Mouse (Mus musculus) megakaryocyte-erythroid progenitor cell, adult 5-6 weeks (primary cell): ENCODE results near the gene Rbms1. TPM values are rescaled to one million over a fixed set of nuclear protein-coding genes. Genes with fewer than 3 reads are reported as not detected.

Source experiments
- ATAC-seq: replicated peaks from 2 replicates; pipeline ENCODE4 v1.8.0; 2016; ENCODE audit warnings: mild to moderate bottlenecking, inconsistent platforms; ENCODE audit not compliant: severe bottlenecking, poor library complexity, low FRiP score, low TSS enrichment
- total RNA-seq, 2 experiments: library from RNA; stranded (forward) in 1 of 2; stranded (reverse) in 1 of 2; fragments of 200-1000, 215-1000 nt in 1 of 2; fragments of >200 nt in 1 of 2; fragmentation: Nextera tagmentation in 1 of 2; gene quantifications; 2 replicates each; pipeline ENCODE4 v1.2.3; 2014 to 2017

Gene Rbms1
- total RNA-seq, 2 experiments from 2014 or later, result 8.9 to 16.4 TPM

DNA sequence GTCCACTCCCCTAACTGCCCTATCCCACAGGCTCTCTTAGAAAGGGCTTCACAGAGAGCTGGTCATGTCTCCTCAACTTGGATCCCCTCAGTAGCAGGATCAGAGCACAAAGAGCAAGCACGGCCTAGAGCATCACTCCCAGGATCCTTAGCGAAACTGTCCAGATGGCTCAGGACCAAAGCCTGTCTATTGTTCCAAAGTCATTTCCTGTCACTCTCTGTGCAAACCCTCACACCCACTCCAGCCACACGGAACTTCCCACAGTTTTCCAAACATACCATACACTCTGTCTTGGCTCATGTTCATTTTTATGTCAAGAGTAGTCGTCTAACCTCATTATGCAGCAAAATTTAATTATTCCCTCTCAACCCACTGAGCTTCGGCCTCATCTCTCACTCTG, 40.6 kb downstream of the Rbms1 start:
- no peak for ATAC-seq

GRCm38 (mm10) chr2:60920076-60920475, 42.9 kb downstream of the Rbms1 start:
- no peak for ATAC-seq

DNA sequence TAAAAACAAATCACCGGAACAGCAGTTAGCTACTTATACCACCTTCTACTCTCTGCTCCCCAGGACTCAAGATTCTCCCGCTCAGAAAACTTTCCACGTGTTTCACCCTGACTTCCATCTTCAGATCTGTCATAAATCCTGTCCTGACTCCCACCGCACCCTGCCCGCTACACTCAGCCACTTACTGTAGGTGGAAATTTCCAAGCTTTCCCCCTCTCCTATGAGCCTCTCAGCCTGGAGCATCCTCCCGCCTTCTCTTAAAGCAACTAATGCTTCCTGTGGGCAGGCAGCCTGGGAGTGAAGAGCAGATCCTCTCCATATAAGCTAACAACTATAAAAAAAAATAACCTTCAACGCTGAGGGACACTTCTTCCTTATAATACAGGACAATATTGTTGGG, 44.6 kb downstream of the Rbms1 start:
- ATAC-seq, result no peak

GRCm38 (mm10) chr2:60914524-60915280, 48.3 kb downstream of the Rbms1 start:
- ATAC-seq, result no peak

- ATAC-seq, result no peak
Measured at GRCm38 (mm10) chr2:60913281-60913680, 49.7 kb downstream of the Rbms1 start.

DNA sequence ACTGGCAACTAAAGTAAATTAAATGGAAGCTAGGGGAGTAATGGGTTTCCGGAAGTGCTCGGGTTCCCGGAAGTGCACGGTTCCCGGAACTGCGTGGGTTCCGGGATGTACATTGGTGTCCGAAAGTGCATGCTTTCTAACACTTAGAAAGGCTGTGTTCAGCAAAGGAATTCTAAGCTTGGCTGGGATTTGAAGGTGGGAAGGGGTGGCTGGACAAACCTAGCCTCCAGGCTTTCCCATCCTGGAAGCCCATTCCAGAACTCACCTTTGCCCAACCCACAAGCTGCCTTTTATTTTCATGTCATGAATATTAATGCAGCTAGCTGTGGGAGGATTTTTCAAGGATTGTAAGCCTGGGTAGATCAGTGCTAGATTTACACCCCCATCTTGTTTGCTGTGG, 51.3 kb downstream of the Rbms1 start:
- ATAC-seq, result no peak

DNA sequence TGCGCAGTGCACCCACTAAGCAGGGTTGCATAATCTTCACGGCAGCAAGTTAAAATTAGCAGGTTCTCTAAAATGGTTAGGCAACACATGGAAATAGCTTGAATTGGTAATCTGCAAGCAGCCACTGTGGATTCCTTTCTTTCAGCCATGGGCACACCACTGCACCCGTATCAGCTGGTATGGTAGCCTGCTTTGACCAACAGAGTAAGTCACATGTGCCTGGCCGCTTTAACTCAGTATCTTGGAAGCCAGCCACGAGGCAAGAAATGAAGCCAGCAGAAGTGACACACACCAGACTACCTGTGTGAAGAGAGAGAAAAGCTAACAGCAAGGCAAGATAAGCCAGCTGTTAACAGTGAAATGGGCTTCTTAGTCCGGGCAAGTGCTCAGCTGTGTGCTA, 52.2 kb downstream of the Rbms1 start:
- 0 out of 2 replicates have a peak, but pooled peaks have one; percentile 57 for ATAC-seq

DNA sequence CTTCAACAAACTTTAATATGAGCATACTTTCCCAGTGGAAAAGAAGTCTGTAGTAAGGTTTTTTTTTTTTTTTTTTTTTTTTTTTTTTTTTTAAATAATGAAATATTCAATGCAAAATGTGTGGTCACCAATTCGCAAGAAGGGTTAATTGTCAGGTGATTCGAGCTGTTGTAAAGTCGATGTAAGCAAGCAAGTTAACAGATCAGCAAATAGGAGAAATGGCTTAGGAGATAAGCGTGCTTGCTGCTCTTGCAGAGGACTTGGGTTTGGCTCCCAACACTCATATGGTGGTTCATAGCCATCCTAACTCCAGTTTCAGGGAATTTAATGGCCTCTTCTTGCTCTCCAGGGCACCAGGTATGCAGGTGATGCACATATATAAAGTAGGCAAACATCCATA, 54.4 kb downstream of the Rbms1 start:
- no peak for ATAC-seq

- no peak for ATAC-seq
Measured at GRCm38 (mm10) chr2:60908116-60908515, 54.9 kb downstream of the Rbms1 start.

GRCm38 (mm10) chr2:60905283-60905682, 57.7 kb downstream of the Rbms1 start:
- ATAC-seq, result no peak

- ATAC-seq, result no peak
Measured at GRCm38 (mm10) chr2:60904141-60904540, 58.9 kb downstream of the Rbms1 start.

DNA sequence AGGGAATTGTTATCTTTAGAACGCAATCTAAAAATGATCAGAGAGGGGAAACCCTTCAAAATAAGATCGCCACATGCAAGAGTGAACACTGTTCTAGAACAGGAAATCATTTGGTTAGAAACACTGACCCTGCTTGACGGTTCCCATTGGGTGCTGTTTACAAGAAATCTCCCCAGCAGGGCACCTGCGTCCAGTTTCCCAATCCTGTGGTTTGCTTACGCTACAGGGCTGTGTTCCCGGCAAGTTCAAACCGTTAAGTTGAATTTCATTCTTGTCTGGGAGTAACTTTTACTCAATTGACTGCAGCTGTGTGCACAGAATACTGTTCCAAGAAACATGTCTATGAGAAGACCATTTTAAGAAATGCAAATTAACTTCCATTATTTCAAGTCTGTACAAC, 59.5 kb downstream of the Rbms1 start:
- no peak for ATAC-seq

- ATAC-seq, result no peak
Measured at GRCm38 (mm10) chr2:60902446-60903137, 60.4 kb downstream of the Rbms1 start.

GRCm38 (mm10) chr2:60901511-60901951, 61.5 kb downstream of the Rbms1 start:
- ATAC-seq, result no peak

DNA sequence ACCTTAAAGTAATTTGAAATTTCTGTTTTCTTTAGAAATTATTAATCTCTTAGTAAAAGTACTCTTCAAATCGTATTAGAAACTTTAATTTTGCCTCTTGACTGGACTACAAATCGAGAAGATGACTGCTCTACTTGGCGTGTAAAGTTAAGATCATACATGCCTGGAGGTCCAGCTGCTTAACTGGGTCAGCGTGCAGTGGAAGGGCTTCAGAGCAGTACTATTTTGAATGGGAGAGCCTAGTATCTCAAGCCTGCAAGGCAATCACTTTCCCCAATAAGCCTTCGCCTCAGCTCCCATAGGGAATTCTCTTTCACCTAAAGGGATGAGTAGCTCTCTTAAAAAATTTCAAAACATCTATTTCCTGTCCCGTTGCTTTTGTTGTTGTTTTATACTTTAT, 62.0 kb downstream of the Rbms1 start:
- ATAC-seq, result no peak

GRCm38 (mm10) chr2:60893042-60893441, 70.0 kb downstream of the Rbms1 start:
- ATAC-seq, result no peak

- ATAC-seq, result no peak
Measured at GRCm38 (mm10) chr2:60883931-60884330, 79.1 kb downstream of the Rbms1 start.

- ATAC-seq, result no peak
Measured at GRCm38 (mm10) chr2:60883043-60883365, 80.0 kb downstream of the Rbms1 start.

GRCm38 (mm10) chr2:60882202-60883042, 80.6 kb downstream of the Rbms1 start:
- no peak for ATAC-seq

- ATAC-seq, result no peak
Measured at GRCm38 (mm10) chr2:60881571-60882041, 81.4 kb downstream of the Rbms1 start.
